Mouse (Mus musculus) hindbrain, embryonic 13.5 days (tissue): ENCODE measurements at regions not wholly inside any gene's neighbourhood (a gene's known extent, or its start where the extent isn't known, plus 50 kb on each side); places are given as distances from the start of the nearest gene placed in this dataset.

Experiments used
- ATAC-seq: fragments of 200-750 bp; cut with Nextera tagmentation; 2 replicates; pipeline ENCODE4 v1.8.0; 2017; ENCODE audit warnings: moderate TSS enrichment; ENCODE audit not compliant: low FRiP score
- H3K27ac ChIP-seq: fragments of 300-500 bp; sonication (generic); 2 replicates; pipeline ENCODE4 v1.5.1; 2015; ENCODE audit warnings: inconsistent platforms, mild to moderate bottlenecking, moderate library complexity
- H3K27me3 ChIP-seq: fragments of 300-500 bp; sonication (generic); 2 replicates; pipeline ENCODE4 v1.6.1; 2015; ENCODE audit warnings: mild to moderate bottlenecking, inconsistent platforms
- H3K36me3 ChIP-seq: fragments of 300-500 bp; sonication (generic); 2 replicates; pipeline ENCODE4 v1.6.1; 2015; ENCODE audit warnings: mild to moderate bottlenecking, inconsistent platforms
- H3K4me1 ChIP-seq: fragments of 300-500 bp; sonication (generic); replicated peaks from 2 replicates; pipeline ENCODE4 v1.6.1; 2015; ENCODE audit warnings: inconsistent platforms
- H3K4me2 ChIP-seq: fragments of 300-500 bp; sonication (generic); 2 replicates; pipeline ENCODE4 v1.6.1; 2015; ENCODE audit warnings: inconsistent platforms, mild to moderate bottlenecking, moderate library complexity
- H3K4me3 ChIP-seq: fragments of 300-500 bp; sonication (generic); 2 replicates; pipeline ENCODE4 v1.5.1; 2015; ENCODE audit warnings: mild to moderate bottlenecking, inconsistent platforms
- H3K9ac ChIP-seq: fragments of 300-500 bp; sonication (generic); 2 replicates; pipeline ENCODE4 v1.6.1; 2015; ENCODE audit warnings: mild to moderate bottlenecking, inconsistent platforms
- H3K9me3 ChIP-seq: fragments of 300-500 bp; sonication (generic); 2 replicates; pipeline ENCODE4 v1.6.1; 2016; ENCODE audit warnings: inconsistent platforms
- WGBS: fragments of 180-500 bp; shearing (Covaris S2); methylation state at CpG from one replicate; pipeline ENCODE4 v1.1.7; 2015; 5-methylcytosine and 5-hydroxymethylcytosine counted together

DNA sequence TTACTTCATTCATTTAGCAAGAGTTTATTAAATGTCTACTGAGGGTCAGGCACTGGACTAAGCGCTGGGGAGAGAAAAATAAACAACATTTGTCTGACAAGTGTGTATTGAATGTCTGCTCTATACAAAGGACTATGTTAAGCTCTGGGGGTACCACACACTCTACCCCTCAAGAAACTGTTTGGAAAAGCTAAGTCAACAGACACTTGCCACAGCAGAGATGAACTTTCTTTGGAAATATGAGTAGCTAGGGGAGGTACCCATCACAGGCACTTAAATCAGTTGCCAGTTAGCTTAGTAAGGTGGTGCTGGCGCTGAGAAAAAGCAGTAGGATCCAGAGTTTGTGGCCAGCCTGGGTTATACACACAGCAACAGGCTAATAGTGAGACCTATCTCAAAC, 86.7 kb upstream of the Jun start:
- Histone ChIP-seq H3K27ac (no peak overlapping the region), H3K4me1 (peaks cover 33% of the 10 kb centered on the region), H3K36me3 (no peaks in the 10 kb centered on the region), H3K9ac (no peak overlapping the region), H3K4me2 (no peak overlapping the region), H3K27me3 (peaks cover 21% of the 10 kb centered on the region), H3K4me3 (no peak overlapping the region), H3K9me3 (no peaks in the 10 kb centered on the region)
- ATAC-seq, result no peak
- WGBS, result 86% methylated on average over 2 of the region's 2 CpGs

DNA sequence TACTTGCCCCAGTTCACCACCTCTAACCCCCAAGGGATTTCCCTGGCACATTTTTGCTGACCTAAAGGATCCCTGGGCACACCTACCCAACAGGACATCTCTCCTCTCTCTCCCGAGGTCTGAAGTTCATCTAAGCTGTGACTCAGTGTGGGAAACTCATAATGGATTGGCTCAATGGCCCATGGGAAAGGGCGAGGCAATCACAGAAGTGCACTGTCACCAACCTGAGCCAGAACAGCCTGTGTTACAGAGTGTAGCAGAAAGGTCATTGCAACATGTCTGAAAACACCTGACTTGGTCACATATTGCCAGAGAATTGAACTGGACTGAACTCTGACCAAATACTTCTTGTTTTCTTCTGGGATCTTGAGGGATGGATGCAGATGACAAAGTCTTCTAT, 89.2 kb upstream of the Jun start:
- ATAC-seq, result no peak
- Histone ChIP-seq H3K9me3 (no peaks in the 10 kb centered on the region), H3K27me3 (0 out of 2 replicates have a peak, but pooled peaks cover 13% of the 10 kb centered on the region), H3K4me2 (no peak overlapping the region), H3K27ac (no peak overlapping the region), H3K9ac (no peak overlapping the region), H3K4me3 (no peak overlapping the region), H3K4me1 (peaks cover 17% of the 10 kb centered on the region), H3K36me3 (no peaks in the 10 kb centered on the region)
- 83% methylated on average over 2 of the region's 2 CpGs for WGBS

DNA sequence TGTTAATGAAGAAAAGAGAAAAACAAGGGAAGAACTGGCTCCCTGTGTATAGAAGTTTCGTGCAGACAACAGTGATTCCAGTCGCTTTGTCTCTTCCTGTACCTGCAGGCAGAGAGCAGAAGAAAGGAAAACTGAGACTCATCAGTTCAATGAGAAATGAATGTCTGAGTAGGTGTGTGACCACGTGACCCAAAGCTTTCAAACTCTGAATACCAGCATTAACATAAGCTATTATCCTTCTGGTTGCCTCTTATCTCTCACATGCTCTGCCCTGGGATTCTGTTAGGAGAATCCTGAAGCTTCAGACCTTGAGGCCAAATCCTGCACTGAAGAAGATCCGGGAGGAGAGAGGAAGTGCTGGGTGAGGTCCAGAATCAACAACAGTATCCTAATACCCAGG, 91.1 kb upstream of the Jun start:
- Histone ChIP-seq H3K9me3 (no peaks in the 10 kb centered on the region), H3K27me3 (0 out of 2 replicates have a peak, but pooled peaks cover 7% of the 10 kb centered on the region), H3K4me2 (no peak overlapping the region), H3K36me3 (no peaks in the 10 kb centered on the region), H3K27ac (no peak overlapping the region), H3K9ac (no peak overlapping the region), H3K4me3 (no peak overlapping the region), H3K4me1 (peaks cover 5% of the 10 kb centered on the region; the same call in 1 of the 2 replicates)
- no peak for ATAC-seq
- 81% methylated on average over 4 of the region's 4 CpGs for WGBS

DNA sequence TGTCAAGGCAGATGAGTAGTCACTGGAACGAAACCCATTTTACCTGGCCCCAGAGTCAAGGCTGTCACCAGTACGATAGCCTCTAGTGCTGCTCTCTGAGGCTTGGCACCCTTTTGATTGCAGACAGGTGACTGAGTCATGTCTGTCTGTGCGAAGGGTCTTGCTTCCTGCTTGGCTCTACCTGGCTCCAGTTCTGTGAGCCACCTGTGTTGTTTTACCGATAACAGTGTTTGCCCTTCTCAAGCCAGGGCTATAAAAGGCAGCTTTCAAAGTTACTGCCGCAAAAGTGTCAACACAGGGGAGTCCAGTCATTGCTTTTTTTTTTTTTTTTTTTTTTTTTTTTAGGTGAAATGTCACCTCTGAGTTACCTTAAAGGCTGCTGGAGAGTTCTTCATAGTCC, 91.6 kb upstream of the Jun start:
- H3K4me2 ChIP-seq, result no peak overlapping the region
- H3K9ac ChIP-seq, result no peak overlapping the region
- no peaks in the 10 kb centered on the region for H3K36me3 ChIP-seq
- ATAC-seq, result no peak
- H3K4me1 ChIP-seq, result 0 out of 2 replicates have a peak, but pooled peaks cover under 1% of the 10 kb centered on the region
- no peaks in the 10 kb centered on the region for H3K9me3 ChIP-seq
- WGBS, result over 99% methylated on average over 5 of the region's 5 CpGs
- H3K4me3 ChIP-seq, result no peak overlapping the region
- H3K27me3 ChIP-seq, result 0 out of 2 replicates have a peak, but pooled peaks cover 7% of the 10 kb centered on the region
- no peak overlapping the region for H3K27ac ChIP-seq

DNA sequence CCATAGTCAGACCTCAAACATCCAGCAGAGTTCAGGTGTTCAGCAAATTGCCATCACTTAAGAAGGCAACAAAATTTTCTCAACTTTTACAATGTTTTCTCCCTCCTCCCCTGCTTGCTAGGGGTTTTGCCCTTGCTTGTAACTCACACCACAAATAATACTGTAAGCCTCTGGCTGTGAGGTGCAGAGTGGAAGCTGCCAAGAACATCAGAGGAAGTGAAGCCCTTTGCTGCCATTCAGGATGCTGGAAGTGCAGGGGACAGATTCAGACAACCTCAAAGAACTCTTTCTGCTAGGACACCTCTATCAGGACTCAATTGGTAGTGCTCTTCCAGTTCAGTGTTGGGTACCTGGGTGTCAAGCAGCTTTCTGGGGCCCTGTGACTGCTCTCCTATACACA, 92.4 kb upstream of the Jun start:
- no peak for ATAC-seq
- H3K36me3 ChIP-seq, result no peaks in the 10 kb centered on the region
- no peak overlapping the region for H3K9ac ChIP-seq
- H3K27ac ChIP-seq, result no peak overlapping the region
- H3K4me3 ChIP-seq, result no peak overlapping the region
- no peaks in the 10 kb centered on the region for H3K9me3 ChIP-seq
- H3K4me2 ChIP-seq, result no peak overlapping the region
- no peaks in the 10 kb centered on the region for H3K4me1 ChIP-seq
- 0 out of 2 replicates have a peak, but pooled peaks cover 7% of the 10 kb centered on the region for H3K27me3 ChIP-seq

DNA sequence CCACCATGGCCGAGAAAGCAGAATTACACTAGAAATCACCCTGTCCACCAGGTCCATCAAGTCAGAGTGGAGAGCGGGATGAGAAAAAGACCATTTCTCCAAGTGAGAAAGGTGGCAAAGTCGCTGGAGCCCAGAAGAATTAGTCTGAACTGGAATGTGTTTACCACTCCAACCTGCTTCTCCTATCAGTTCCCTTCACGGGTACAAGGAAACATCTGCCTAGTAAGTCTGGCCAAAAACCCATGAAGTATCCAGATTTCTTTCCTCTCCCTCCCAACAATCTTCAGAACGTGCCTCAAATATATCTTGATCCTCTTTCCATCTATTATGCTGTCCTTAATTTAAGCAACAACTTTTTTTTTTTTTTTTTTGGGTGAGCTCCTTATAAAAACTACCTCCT, 94.2 kb upstream of the Jun start:
- Histone ChIP-seq H3K27me3 (0 out of 2 replicates have a peak, but pooled peaks cover 2% of the 10 kb centered on the region), H3K4me2 (no peak overlapping the region), H3K9ac (no peak overlapping the region), H3K4me1 (no peaks in the 10 kb centered on the region), H3K27ac (no peak overlapping the region), H3K9me3 (no peaks in the 10 kb centered on the region), H3K36me3 (no peaks in the 10 kb centered on the region), H3K4me3 (no peak overlapping the region)
- no peak for ATAC-seq
- 96% methylated on average over 5 of the region's 5 CpGs for WGBS

DNA sequence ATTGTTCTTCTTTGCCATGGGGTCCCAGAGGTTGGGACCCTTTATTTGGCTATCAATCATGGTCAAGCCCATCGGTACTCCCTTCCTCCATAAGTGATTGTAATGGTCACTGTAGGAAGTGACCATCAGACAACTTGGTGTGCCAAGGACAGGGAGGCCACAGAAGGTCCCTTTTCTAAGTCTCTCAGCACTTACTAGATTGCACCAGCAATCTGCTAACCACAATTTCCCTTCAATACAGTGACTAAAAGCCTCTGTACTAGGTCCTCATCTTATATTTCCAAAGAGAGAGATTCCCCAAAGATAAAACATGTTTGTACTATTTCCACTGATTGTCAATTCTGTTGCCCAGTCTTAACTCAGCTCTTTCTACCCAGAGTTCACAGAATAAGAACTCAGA, 96.6 kb upstream of the Jun start:
- ATAC-seq, result no peak
- H3K4me2 ChIP-seq, result no peak overlapping the region
- 35% methylated on average over 1 of the region's 1 CpGs for WGBS

DNA sequence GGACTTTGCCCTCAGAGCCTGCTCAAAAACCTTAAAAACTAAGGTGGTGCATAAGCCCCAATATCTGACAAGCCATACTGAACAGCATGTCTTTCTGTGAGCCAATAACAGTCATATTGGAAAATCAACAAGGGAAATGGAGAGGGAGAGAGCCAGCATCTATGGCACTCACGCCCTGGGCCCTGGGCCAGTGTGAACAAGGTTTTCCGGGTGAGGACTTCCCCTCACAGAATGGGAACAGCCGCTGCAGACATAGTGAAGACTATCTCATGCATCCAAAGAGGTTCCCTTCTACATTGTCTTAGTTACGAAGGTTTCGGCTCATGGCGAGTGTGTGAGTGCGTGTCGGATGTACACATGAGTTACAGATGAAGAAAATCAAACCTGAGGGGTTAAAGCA, 99.7 kb upstream of the Jun start:
- Histone ChIP-seq H3K27ac (no peak overlapping the region), H3K4me1 (peaks cover 11% of the 10 kb centered on the region), H3K36me3 (no peaks in the 10 kb centered on the region), H3K9me3 (no peaks in the 10 kb centered on the region), H3K4me3 (no peak overlapping the region), H3K4me2 (no peak overlapping the region), H3K27me3 (0 out of 2 replicates have a peak, but pooled peaks cover 6% of the 10 kb centered on the region), H3K9ac (no peak overlapping the region)
- WGBS, result 94% methylated on average over 8 of the region's 8 CpGs
- no peak for ATAC-seq

More for the DNA sequence above, 96.6 kb upstream of the Jun start:
- Histone ChIP-seq H3K4me3 (no peak overlapping the region), H3K9me3 (no peaks in the 10 kb centered on the region), H3K27me3 (0 out of 2 replicates have a peak, but pooled peaks cover 4% of the 10 kb centered on the region), H3K4me1 (peaks cover 3% of the 10 kb centered on the region), H3K9ac (no peak overlapping the region), H3K27ac (no peak overlapping the region), H3K36me3 (no peaks in the 10 kb centered on the region)

DNA sequence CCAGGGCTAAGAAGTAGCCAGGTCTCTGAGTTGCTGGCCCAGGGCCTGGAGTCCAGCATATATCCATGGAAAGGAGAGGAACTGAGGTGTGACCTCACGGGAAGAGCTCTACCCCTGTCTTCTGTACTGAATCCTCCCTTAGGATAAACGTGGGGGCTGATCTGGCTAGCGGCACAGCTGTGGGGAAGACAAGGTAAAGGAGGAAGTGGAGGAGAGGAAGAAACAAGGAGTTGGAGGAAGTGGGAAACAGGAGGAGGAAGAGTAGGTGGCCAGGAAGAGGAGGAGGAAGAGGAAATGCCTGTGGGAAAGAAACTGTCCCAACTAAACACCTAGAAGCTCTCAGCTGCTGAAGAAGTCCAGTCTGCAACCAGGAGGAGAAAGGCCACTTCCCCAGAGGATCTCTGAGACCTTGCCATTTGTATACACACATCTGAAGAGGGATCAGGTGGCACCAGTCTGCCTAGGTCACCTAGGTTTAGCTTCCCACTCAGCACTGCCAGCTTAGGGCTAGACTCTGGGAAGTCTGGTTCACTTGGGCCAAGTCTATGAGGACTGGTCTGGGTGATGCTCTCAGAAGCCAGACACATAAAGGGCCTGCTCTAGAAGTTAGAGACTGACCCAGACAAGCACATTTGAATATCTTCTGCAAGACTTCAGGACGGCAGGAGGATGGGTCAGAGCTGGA, 100.6 kb upstream of the Jun start:
- no peak overlapping the region for H3K4me3 ChIP-seq
- 84% methylated on average over 4 of the region's 4 CpGs for WGBS
- no peak for ATAC-seq
- H3K4me1 ChIP-seq, result peaks cover 16% of the 10 kb centered on the region
- no peak overlapping the region for H3K4me2 ChIP-seq
- H3K27ac ChIP-seq, result no peak overlapping the region
- no peak overlapping the region for H3K9ac ChIP-seq
- no peaks in the 10 kb centered on the region for H3K9me3 ChIP-seq
- H3K36me3 ChIP-seq, result no peaks in the 10 kb centered on the region
- 0 out of 2 replicates have a peak, but pooled peaks cover 6% of the 10 kb centered on the region for H3K27me3 ChIP-seq

DNA sequence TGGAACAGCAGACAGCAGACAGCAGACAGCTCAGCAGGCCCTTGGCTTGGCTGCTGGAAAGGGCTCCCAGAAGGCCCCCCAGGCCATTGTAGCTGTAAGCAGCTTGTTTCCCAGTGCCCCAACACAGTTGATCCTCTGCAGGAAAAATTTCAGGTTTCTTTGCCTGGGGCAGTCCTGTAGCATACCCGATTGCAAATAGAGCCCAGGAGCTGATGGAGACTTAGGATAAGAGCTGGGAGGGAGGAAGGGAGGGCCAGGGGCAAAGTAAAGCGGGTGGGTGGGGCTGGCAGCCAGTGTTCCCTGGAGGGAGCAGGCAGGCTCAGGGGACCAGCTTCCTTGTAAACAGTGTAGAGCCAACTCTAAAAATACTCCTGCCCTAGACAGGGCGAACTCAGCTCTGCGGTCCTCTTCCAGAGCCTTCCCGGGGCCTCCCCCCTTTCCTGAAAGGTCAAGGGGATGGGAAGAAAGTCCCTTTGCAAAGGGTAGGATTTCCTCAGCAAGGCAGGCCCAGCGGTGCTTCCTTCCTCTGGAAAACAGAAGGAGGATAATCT, 101.8 kb upstream of the Jun start:
- H3K4me1 ChIP-seq, result peaks cover 16% of the 10 kb centered on the region
- H3K36me3 ChIP-seq, result no peaks in the 10 kb centered on the region
- no peak overlapping the region for H3K4me2 ChIP-seq
- WGBS, result 34% methylated on average over 6 of the region's 6 CpGs
- H3K27me3 ChIP-seq, result 0 out of 2 replicates have a peak, but pooled peaks cover 6% of the 10 kb centered on the region
- H3K4me3 ChIP-seq, result no peak overlapping the region
- no peak overlapping the region for H3K27ac ChIP-seq
- no peak overlapping the region for H3K9ac ChIP-seq
- no peaks in the 10 kb centered on the region for H3K9me3 ChIP-seq
- peak; percentile 71; the same call in 1 of the 2 replicates for ATAC-seq

DNA sequence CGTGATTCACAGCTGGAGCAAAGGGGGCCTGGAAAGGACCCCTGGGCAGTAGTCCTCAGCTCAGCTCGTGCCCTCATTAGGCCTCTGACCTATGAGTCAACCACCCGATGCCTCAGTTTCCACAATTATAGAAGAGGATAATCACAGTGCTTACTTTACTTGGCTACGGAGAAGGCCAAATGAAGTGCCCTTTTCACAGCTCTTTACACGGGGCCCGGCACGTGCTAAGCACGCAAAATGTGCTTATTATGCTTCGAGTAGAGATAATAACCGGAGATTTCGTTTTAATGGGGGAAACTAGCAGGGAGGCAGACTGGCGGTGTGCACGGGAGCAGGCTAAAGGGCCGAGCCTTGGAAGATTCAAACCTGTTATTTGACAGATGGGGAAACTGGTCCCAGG, 102.4 kb upstream of the Jun start:
- H3K4me2 ChIP-seq, result no peak overlapping the region
- WGBS, result 48% methylated on average over 14 of the region's 14 CpGs
- H3K4me3 ChIP-seq, result no peak overlapping the region
- H3K9me3 ChIP-seq, result no peaks in the 10 kb centered on the region
- H3K36me3 ChIP-seq, result no peaks in the 10 kb centered on the region
- H3K4me1 ChIP-seq, result peaks cover 16% of the 10 kb centered on the region
- 0 out of 2 replicates have a peak, but pooled peaks cover 6% of the 10 kb centered on the region for H3K27me3 ChIP-seq
- ATAC-seq, result 0 out of 2 replicates have a peak, but pooled peaks have one; percentile 12
- H3K27ac ChIP-seq, result no peak overlapping the region
- no peak overlapping the region for H3K9ac ChIP-seq

DNA sequence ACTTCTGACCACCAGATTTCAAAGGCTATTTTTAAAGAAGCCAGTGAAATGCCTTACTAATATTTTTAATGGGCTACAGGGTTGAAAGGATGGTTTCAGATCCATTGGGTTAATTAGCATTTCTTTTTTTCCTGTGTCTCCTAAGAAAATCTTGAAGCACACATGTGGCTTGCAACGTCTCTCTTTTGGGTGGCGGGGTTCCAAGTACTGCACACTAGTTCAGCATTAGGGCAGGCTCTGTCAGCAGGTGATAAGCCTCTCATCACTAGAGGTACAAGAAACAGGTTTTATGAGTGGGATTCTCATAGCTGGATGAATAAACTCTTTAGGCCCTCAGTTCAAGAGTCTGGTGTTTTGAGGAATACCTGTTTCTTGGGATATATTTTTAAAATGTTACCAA, 103.2 kb upstream of the Jun start:
- WGBS, result 82% methylated on average over 2 of the region's 2 CpGs
- ATAC-seq, result no peak
- Histone ChIP-seq H3K4me1 (peaks cover 16% of the 10 kb centered on the region), H3K27me3 (0 out of 2 replicates have a peak, but pooled peaks cover 6% of the 10 kb centered on the region), H3K4me2 (no peak overlapping the region), H3K36me3 (no peaks in the 10 kb centered on the region), H3K4me3 (no peak overlapping the region), H3K9me3 (no peaks in the 10 kb centered on the region), H3K27ac (no peak overlapping the region), H3K9ac (no peak overlapping the region)

DNA sequence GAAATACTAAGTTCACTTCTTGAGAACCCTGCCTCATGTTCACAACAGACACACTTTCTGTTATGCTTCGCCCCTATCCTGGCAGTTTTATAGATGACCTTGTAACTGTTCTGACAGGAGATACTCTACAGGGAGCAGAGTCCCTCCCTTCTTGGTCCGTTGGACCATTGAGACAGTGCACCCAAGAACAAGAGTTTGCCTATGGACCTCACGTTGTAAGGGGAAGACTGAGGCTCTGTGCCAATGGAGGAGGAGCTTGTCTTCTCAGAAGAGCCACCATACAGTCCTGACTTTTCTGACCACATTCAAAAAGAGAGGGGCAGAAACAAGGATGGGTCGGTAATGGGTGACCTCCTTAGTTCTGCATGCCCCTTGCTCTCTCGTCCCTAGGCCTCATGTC, 103.8 kb upstream of the Jun start:
- H3K27ac ChIP-seq, result no peak overlapping the region
- no peaks in the 10 kb centered on the region for H3K36me3 ChIP-seq
- no peak overlapping the region for H3K9ac ChIP-seq
- ATAC-seq, result no peak
- H3K9me3 ChIP-seq, result no peaks in the 10 kb centered on the region
- peaks cover 17% of the 10 kb centered on the region for H3K4me1 ChIP-seq
- WGBS, result 92% methylated on average over 5 of the region's 5 CpGs
- no peak overlapping the region for H3K4me2 ChIP-seq
- H3K4me3 ChIP-seq, result no peak overlapping the region
- H3K27me3 ChIP-seq, result 0 out of 2 replicates have a peak, but pooled peaks cover 6% of the 10 kb centered on the region
